Mouse (Mus musculus) CH12.LX (cell line): ENCODE data around the gene Uri1. TPM values are rescaled to one million over a fixed set of nuclear protein-coding genes. Genes with fewer than 3 reads are reported as not detected.
A peak's percentile ranks its signal among the peaks of the same experiment; 100 is the strongest.

ENCODE experiments used
- DNase-seq: peaks from one replicate; pipeline ENCODE4 v3.0.0-alpha.2; 2013; ENCODE audit errors: extremely low read depth
- H3K27ac ChIP-seq: 2 replicates; pipeline ENCODE4 v1.5.1; 2012; ENCODE audit warnings: low read depth, mild to moderate bottlenecking, control low read depth, moderate library complexity; ENCODE audit not compliant: insufficient read depth
- H3K27me3 ChIP-seq: replicated peaks from 2 replicates; pipeline ENCODE3; 2012; ENCODE audit warnings: inconsistent platforms
- H3K36me3 ChIP-seq, 2 experiments: replicated peaks in 1 of 2; 2 replicates each; pipeline versions ENCODE3 to v1.6.1; 2012; ENCODE audit warnings: inconsistent platforms in 1 of 2, low read length in 1 of 2, mild to moderate bottlenecking in 1 of 2, mixed read lengths in 1 of 2, moderate library complexity in 1 of 2; ENCODE audit not compliant: control insufficient read depth in 1 of 2, insufficient read depth in 1 of 2
- H3K4me1 ChIP-seq, 2 experiments: 2 replicates each; pipeline ENCODE4 v1.6.1; 2012; ENCODE audit warnings: inconsistent platforms in 1 of 2, moderate library complexity in 1 of 2; ENCODE audit not compliant: insufficient read depth in 2 of 2, control insufficient read depth in 1 of 2
- H3K4me2 ChIP-seq: 2 replicates; pipeline ENCODE4 v1.6.1; 2012; ENCODE audit warnings: low read depth, mild to moderate bottlenecking, control low read depth; ENCODE audit not compliant: poor library complexity, insufficient read depth, severe bottlenecking
- H3K4me3 ChIP-seq, 3 experiments: fragments of 150-350 bp in 1 of 3; sonication (generic) in 1 of 3; replicated peaks in 1 of 3; 2 replicates each; pipeline versions ENCODE3 to v1.5.1; 2011 to 2012; ENCODE audit warnings: low read depth in 2 of 3, low read length in 2 of 3, mild to moderate bottlenecking in 2 of 3, moderate library complexity in 2 of 3, control low read depth in 1 of 3, improper control_type of control experiment in 1 of 3, inconsistent platforms in 1 of 3, mixed read lengths in 1 of 3; ENCODE audit not compliant: poor library complexity in 1 of 3
- H3K79me2 ChIP-seq: replicated peaks from 2 replicates; pipeline ENCODE4 v1.6.1; 2012; ENCODE audit warnings: mild to moderate bottlenecking, moderate library complexity; ENCODE audit not compliant: control insufficient read depth, poor library complexity, insufficient read depth, severe bottlenecking; ENCODE audit errors: extremely low read depth
- H3K9ac ChIP-seq: 2 replicates; pipeline ENCODE4 v1.6.1; 2012; ENCODE audit warnings: low read depth, mild to moderate bottlenecking, control low read depth, moderate library complexity; ENCODE audit not compliant: insufficient read depth
- H3K9me3 ChIP-seq: replicated peaks from 2 replicates; pipeline ENCODE3; 2012; ENCODE audit warnings: low read length, inconsistent platforms, mixed read lengths
- BHLHE40 ChIP-seq: IDR thresholded peaks from 2 replicates; pipeline ENCODE4 v1.6.1; 2011; ENCODE audit warnings: mild to moderate bottlenecking, low read depth, low read length, improper control_type of control experiment
- CHD1 ChIP-seq: IDR thresholded peaks from 2 replicates; pipeline ENCODE4 v1.6.1; 2012; ENCODE audit warnings: low read depth, low read length, improper control_type of control experiment, inconsistent platforms
- CTCF ChIP-seq, 2 experiments: IDR thresholded peaks in 1 of 2; conservative IDR thresholded peaks in 1 of 2; 2 replicates each; pipeline ENCODE4 v1.5.1; 2011 to 2012; ENCODE audit warnings: low read depth in 2 of 2, low read length in 2 of 2, improper control_type of control experiment in 1 of 2, inconsistent platforms in 1 of 2, mild to moderate bottlenecking in 1 of 2, moderate library complexity in 1 of 2
- E2F4 ChIP-seq: IDR thresholded peaks from 2 replicates; pipeline ENCODE4 v1.6.1; 2011; ENCODE audit warnings: low read depth, low read length, improper control_type of control experiment; ENCODE audit not compliant: insufficient replicate concordance
- EP300 ChIP-seq: IDR thresholded peaks from 2 replicates; pipeline ENCODE4 v1.6.1; 2011; ENCODE audit warnings: low read length, improper control_type of control experiment
- GABPA ChIP-seq: IDR thresholded peaks from 2 replicates; pipeline ENCODE4 v1.6.1; 2012; ENCODE audit warnings: low read depth, low read length, improper control_type of control experiment, inconsistent platforms; ENCODE audit not compliant: insufficient replicate concordance
- HCFC1 ChIP-seq: IDR thresholded peaks from 2 replicates; pipeline ENCODE4 v1.6.1; 2012; ENCODE audit warnings: low read depth, mild to moderate bottlenecking, inconsistent platforms, low read length, improper control_type of control experiment
- JUND ChIP-seq: conservative IDR thresholded peaks from 2 replicates; pipeline ENCODE4 v1.6.1; 2011; ENCODE audit warnings: low read depth, low read length, improper control_type of control experiment
- KAT2A ChIP-seq: IDR thresholded peaks from 2 replicates; pipeline ENCODE4 v1.6.1; 2012; ENCODE audit warnings: low read length, improper control_type of control experiment, inconsistent platforms; ENCODE audit not compliant: insufficient replicate concordance
- MXI1 ChIP-seq: IDR thresholded peaks from 2 replicates; pipeline ENCODE4 v1.6.1; 2011; ENCODE audit warnings: mild to moderate bottlenecking, low read depth, low read length, improper control_type of control experiment
- MYC ChIP-seq: IDR thresholded peaks from 2 replicates; pipeline ENCODE4 v1.6.1; 2011; ENCODE audit warnings: low read depth, mild to moderate bottlenecking, improper control_type of control experiment, low read length
- NELFE ChIP-seq: IDR thresholded peaks from 2 replicates; pipeline ENCODE4 v1.6.1; 2011; ENCODE audit warnings: low read depth, low read length, improper control_type of control experiment
- NRF1 ChIP-seq: IDR thresholded peaks from 2 replicates; pipeline ENCODE4 v1.6.1; 2014; ENCODE audit warnings: low read depth, mild to moderate bottlenecking, inconsistent platforms, low read length, improper control_type of control experiment, moderate library complexity
- POLR2A ChIP-seq: IDR thresholded peaks from 2 replicates; pipeline ENCODE4 v1.6.1; 2011; ENCODE audit warnings: low read depth, mild to moderate bottlenecking, improper control_type of control experiment, low read length
- RAD21 ChIP-seq: IDR thresholded peaks from 2 replicates; pipeline ENCODE4 v1.6.1; 2011; ENCODE audit warnings: low read depth, mild to moderate bottlenecking, low read length, improper control_type of control experiment, moderate library complexity
- SIN3A ChIP-seq: IDR thresholded peaks from 2 replicates; pipeline ENCODE4 v1.6.1; 2012; ENCODE audit warnings: low read length, improper control_type of control experiment, inconsistent platforms
- SMC3 ChIP-seq: IDR thresholded peaks from 2 replicates; pipeline ENCODE4 v1.6.1; 2011; ENCODE audit warnings: low read depth, low read length, improper control_type of control experiment
- TBP ChIP-seq: conservative IDR thresholded peaks from 2 replicates; pipeline ENCODE4 v1.6.1; 2011; ENCODE audit warnings: low read depth, low read length, improper control_type of control experiment
- USF1 ChIP-seq: IDR thresholded peaks from 2 replicates; pipeline ENCODE4 v1.6.1; 2014; ENCODE audit warnings: low read depth, mild to moderate bottlenecking, inconsistent platforms, low read length, improper control_type of control experiment
- ZKSCAN1 ChIP-seq: IDR thresholded peaks from 2 replicates; pipeline ENCODE4 v1.6.1; 2012; ENCODE audit warnings: low read depth, inconsistent platforms, low read length, improper control_type of control experiment, borderline replicate concordance
- ZMIZ1 ChIP-seq: IDR thresholded peaks from 2 replicates; pipeline ENCODE4 v1.6.1; 2012; ENCODE audit warnings: low read depth, mild to moderate bottlenecking, inconsistent platforms, low read length, improper control_type of control experiment
- ZNF384 ChIP-seq: IDR thresholded peaks from 2 replicates; pipeline ENCODE4 v1.6.1; 2012; ENCODE audit warnings: low read depth, low read length, improper control_type of control experiment, inconsistent platforms
- dilution Hi-C: fragments of 300-500 bp; cut with MboI; formaldehyde crosslinking; loops from 2 replicates; pipeline ENCODE4 v1.14.3; 2020; ENCODE audit warnings: low sequenced_read_pairs; ENCODE audit not compliant: extremely low pct_unique_long_range_greater_than_20kb, extremely low pct_ligation_motif_present
- in situ Hi-C: fragments of 300-500 bp; cut with MboI; formaldehyde crosslinking; loops from 3 replicates; pipeline ENCODE4 v1.14.3; 2019; ENCODE audit warnings: low sequenced_read_pairs, low pct_ligation_motif_present, low pct_unique_long_range_greater_than_20kb, mixed read lengths
- polyA plus RNA-seq: library from polyadenylated mRNA; unstranded; fragments of >175 nt; gene quantifications from 2 replicates; pipeline ENCODE4 v1.2.1, GENCODE M21; 2012; ENCODE audit warnings: low read depth; ENCODE audit not compliant: insufficient read length
- total RNA-seq, 2 experiments: library from RNA; depleted of rRNA; stranded (reverse); fragments of 300-350 nt in 1 of 2; fragments of >200 nt in 1 of 2; gene quantifications; 2 replicates each; pipeline ENCODE4 v1.2.3; 2012 to 2014

Uri1 gene
- total and polyA plus RNA-seq, 3 experiments = 37.1 to 53.3 (median 50.1) TPM

DNA sequence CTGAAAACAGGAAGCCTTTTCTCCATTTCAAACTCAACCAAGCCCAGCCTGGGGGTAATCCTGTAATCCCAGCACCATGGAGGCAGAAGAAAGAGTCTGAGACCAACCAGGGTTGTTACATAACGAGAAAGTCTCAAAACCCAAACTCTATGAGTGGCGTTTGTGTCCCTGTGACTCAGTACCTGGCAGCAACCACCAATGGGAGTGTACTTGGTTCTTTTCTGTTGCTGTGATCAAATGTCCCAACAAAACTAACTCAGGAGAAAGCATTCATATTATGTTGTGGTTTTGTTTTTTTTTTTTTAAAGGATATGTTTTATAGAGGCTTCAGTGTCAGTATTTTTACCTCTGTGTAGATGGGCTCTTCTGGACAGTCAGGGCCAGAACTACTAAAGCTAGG lies 47.3 kb upstream of the Uri1 start:
- in situ Hi-C loops = no loop called here
- H3K4me1 ChIP-seq = peaks cover 2 to 15% of the 10 kb centered on the region in 2 experiments; a peak in 2 of 4 replicates
- no peaks in the 10 kb centered on the region for H3K36me3 ChIP-seq
- peaks cover 2% of the 10 kb centered on the region for H3K9me3 ChIP-seq
- H3K27ac ChIP-seq = no peak overlapping the region
- DNase-seq = no peak
- peak overlapping the region; percentile 9; the same call in 1 of the 2 replicates for H3K4me2 ChIP-seq
- H3K79me2 ChIP-seq = no peaks in the 10 kb centered on the region
- peak overlapping the region; percentile 40; the same call in 1 of the 2 replicates for H3K9ac ChIP-seq
- no peak overlapping the region for H3K4me3 ChIP-seq
- dilution Hi-C loops = no loop called here
- TF ChIP-seq SIN3A (peak; percentile 46; the same call in 1 of the 2 replicates), MXI1 (no peak)
- H3K27me3 ChIP-seq = no peaks in the 10 kb centered on the region

DNA sequence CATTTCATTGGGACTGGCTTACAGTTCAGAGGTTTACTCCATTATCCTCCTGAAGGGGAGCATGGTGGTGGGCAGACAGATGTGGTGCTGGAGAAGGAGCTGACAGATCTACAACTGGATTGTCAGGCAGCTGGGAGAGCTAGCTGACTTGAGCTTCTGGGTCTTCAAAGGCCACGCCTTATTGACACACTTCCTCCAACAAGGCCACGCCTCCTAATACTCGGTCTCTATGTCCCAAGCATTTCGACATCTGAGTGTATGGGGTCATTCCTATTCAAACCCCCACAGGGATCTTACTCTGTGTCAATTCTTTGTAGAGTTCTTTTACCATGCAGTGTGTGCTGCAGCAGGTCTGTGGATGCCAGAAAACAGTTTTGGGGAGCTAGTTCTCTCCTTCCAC lies 41.1 kb upstream of the Uri1 start:
- DNase-seq = no peak
- Histone ChIP-seq H3K4me1 (peaks cover 2 to 12% of the 10 kb centered on the region in 2 experiments; a peak in 3 of 4 replicates), H3K9ac (no peak overlapping the region), H3K27me3 (no peaks in the 10 kb centered on the region), H3K27ac (no peak overlapping the region), H3K9me3 (no peaks in the 10 kb centered on the region), H3K79me2 (no peaks in the 10 kb centered on the region), H3K36me3 (no peaks in the 10 kb centered on the region), H3K4me3 (no peak overlapping the region), H3K4me2 (no peak overlapping the region)
- TF ChIP-seq USF1 = no peak
- TF ChIP-seq NRF1 = no peak
- TF ChIP-seq BHLHE40 = no peak
- no peak for TF ChIP-seq EP300
- no peak for TF ChIP-seq ZMIZ1
- TF ChIP-seq SMC3 = no peak
- no peak for TF ChIP-seq SIN3A
- TF ChIP-seq ZNF384 = no peak
- TF ChIP-seq KAT2A = no peak
- TF ChIP-seq CTCF (conservative IDR thresholded peaks at IDR 0.05 in 1 of 2, IDR thresholded peaks at IDR 0.05 in 1 of 2; ENCODE audit: low read depth in 2 of 2, low read length in 2 of 2) = no peak
- in situ Hi-C loops (loop anchor here (5.0 kb wide), 2 partner anchors 42 to 68 kb away; partner anchors contain the start of gene Uri1), dilution Hi-C loops (no loop called here)

DNA sequence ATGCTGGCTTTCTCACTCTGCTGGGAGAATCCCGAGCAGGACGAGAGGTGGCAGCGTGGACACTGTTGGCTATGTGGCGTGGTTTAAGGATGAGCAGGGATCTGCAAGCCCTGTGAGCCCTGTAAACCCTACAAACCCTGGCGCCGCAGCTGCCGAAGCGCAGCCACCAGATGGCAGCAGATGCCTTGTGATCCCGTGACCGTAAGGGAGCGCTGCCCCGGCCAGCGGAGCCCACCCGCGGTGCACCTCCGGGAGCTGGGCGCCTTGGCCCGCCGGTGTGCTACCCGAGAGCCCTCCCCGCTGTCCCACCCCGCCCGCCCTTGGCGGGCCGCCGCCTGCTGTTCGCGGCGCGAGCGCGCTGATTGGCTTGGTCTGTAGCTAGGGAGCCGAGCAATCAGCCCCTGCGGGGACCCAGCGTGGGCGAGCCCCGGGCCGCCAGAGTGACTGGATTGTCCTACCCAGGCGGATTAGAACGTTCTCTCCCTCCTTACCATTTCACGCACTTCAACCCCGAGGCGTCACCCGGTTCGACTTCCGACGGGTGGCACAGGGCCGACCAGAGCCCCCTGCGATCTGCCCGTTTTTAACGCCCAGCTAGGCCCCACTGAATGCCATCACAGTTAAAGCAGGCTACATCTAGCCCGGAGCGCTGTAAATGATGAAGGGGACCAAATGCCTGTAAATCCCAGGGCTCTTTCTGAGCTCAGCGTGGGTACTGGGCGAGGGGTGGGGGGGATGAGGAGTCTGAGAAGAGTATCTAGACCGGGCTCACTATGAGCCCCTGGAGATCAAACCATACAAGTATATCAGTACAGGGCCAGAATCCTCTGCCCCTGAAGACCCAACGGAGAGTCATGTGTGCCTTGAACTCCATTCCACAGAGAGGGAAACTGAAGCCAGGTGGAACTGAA lies 38.0 kb upstream of the Uri1 start:
- Histone ChIP-seq H3K27ac (no peak overlapping the region), H3K9ac (peak overlapping the region; percentile 51), H3K4me3 (peak overlapping the region; percentile 10 to 51 (median 44)), H3K79me2 (no peaks in the 10 kb centered on the region), H3K4me1 (peaks cover 2 to 12% of the 10 kb centered on the region in 2 experiments; a peak in 3 of 4 replicates), H3K4me2 (peak overlapping the region; percentile 68), H3K27me3 (peaks cover 2% of the 10 kb centered on the region), H3K36me3 (no peaks in the 10 kb centered on the region), H3K9me3 (no peaks in the 10 kb centered on the region)
- in situ Hi-C loops (loop anchor here (5.0 kb wide), 2 partner anchors 39 to 71 kb away; partner anchors contain the start of gene Uri1), dilution Hi-C loops (no loop called here)
- DNase-seq = peak; percentile 78
- TF ChIP-seq NELFE (peak; percentile 62; the same call in 1 of the 2 replicates), JUND (no peak), CTCF (conservative IDR thresholded peaks at IDR 0.05 in 1 of 2, IDR thresholded peaks at IDR 0.05 in 1 of 2; ENCODE audit: low read depth in 2 of 2, low read length in 2 of 2) (peak; percentile 24 to 97; a peak in 2 of 4 replicates), POLR2A (peak; percentile 27; the same call in 1 of the 2 replicates), GABPA (no peak), CHD1 (no peak), E2F4 (no peak), USF1 (peak; percentile 23; the same call in 1 of the 2 replicates), ZKSCAN1 (no peak), TBP (no peak), MXI1 (peak; percentile 35; the same call in 1 of the 2 replicates), SMC3 (peak; percentile 98), MYC (no peak), NRF1 (peak; percentile 19; the same call in 1 of the 2 replicates), RAD21 (peak; percentile 88), HCFC1 (no peak), BHLHE40 (peak; percentile 70)
